Mouse (Mus musculus) lung, embryonic 15.5 days (tissue): Measurements from ENCODE around the gene Dgkg. TPM values are rescaled to one million over a fixed set of nuclear protein-coding genes. Genes with fewer than 3 reads are reported as not detected.

Experiments used
- ATAC-seq: fragments of 200-750 bp; cut with Nextera tagmentation; 2 replicates; pipeline ENCODE4 v1.8.0; 2017; ENCODE audit warnings: moderate number of reproducible peaks, borderline replicate concordance; ENCODE audit not compliant: low FRiP score, low TSS enrichment; ENCODE audit errors: extremely low read depth
- H3K27ac ChIP-seq: fragments of 300-500 bp; sonication (generic); 2 replicates; pipeline ENCODE4 v1.5.1; 2015; ENCODE audit warnings: moderate library complexity, mild to moderate bottlenecking, inconsistent platforms
- H3K27me3 ChIP-seq: fragments of 300-500 bp; sonication (generic); 2 replicates; pipeline ENCODE4 v1.6.1; 2015; ENCODE audit warnings: inconsistent platforms
- H3K36me3 ChIP-seq: fragments of 300-500 bp; sonication (generic); 2 replicates; pipeline ENCODE4 v1.6.1; 2015; ENCODE audit warnings: inconsistent platforms
- H3K4me1 ChIP-seq: fragments of 300-500 bp; sonication (generic); 2 replicates; pipeline ENCODE4 v1.6.1; 2015; ENCODE audit warnings: inconsistent platforms
- H3K4me2 ChIP-seq: fragments of 300-500 bp; sonication (generic); 2 replicates; pipeline ENCODE4 v1.6.1; 2015; ENCODE audit warnings: inconsistent platforms, mild to moderate bottlenecking, moderate library complexity
- H3K4me3 ChIP-seq: fragments of 300-500 bp; sonication (generic); 2 replicates; pipeline ENCODE4 v1.5.1; 2015; ENCODE audit warnings: mild to moderate bottlenecking, inconsistent platforms
- H3K9ac ChIP-seq: fragments of 300-500 bp; sonication (generic); 2 replicates; pipeline ENCODE4 v1.6.1; 2015; ENCODE audit warnings: inconsistent platforms
- H3K9me3 ChIP-seq: fragments of 300-500 bp; sonication (generic); 2 replicates; pipeline ENCODE4 v1.6.1; 2016; ENCODE audit warnings: inconsistent platforms
- WGBS: fragments of 180-500 bp; shearing (Covaris S2); methylation state at CpG from one replicate; pipeline ENCODE4 v1.1.7; 2015; 5-methylcytosine and 5-hydroxymethylcytosine counted together
- polyA plus RNA-seq: library from polyadenylated mRNA; unstranded; fragments of >200 nt; fragmentation: Nextera tagmentation; extraction: Ambion mirVana; gene quantifications from 2 replicates; pipeline ENCODE4 v1.2.1, GENCODE M21; 2015

Gene Dgkg
- polyA plus RNA-seq, 1 experiment from 2014 or later = 0.79 TPM

- H3K4me1 ChIP-seq = no peaks in the 10 kb centered on the region
- WGBS = 73% methylated on average over 4 of the region's 4 CpGs
Measured at GRCm38 (mm10) chr16:22642054-22642453, 15.0 kb downstream of the Dgkg start.

GRCm38 (mm10) chr16:22641588-22641987 lies 15.4 kb downstream of the Dgkg start:
- ATAC-seq = no peak
- no peak overlapping the region for H3K4me3 ChIP-seq
- 17% methylated on average over 9 of the region's 9 CpGs for WGBS
- no peak overlapping the region for H3K4me2 ChIP-seq
- no peak overlapping the region for H3K27ac ChIP-seq
- H3K27me3 ChIP-seq = peaks cover 3% of the 10 kb centered on the region; the same call in 1 of the 2 replicates
- no peaks in the 10 kb centered on the region for H3K4me1 ChIP-seq
- no peaks in the 10 kb centered on the region for H3K36me3 ChIP-seq
- no peaks in the 10 kb centered on the region for H3K9me3 ChIP-seq
- no peak overlapping the region for H3K9ac ChIP-seq

More at GRCm38 (mm10) chr16:22642054-22642453, 15.0 kb downstream of the Dgkg start:
- H3K9me3 ChIP-seq = no peaks in the 10 kb centered on the region
- H3K9ac ChIP-seq = no peak overlapping the region
- no peak overlapping the region for H3K4me2 ChIP-seq
- no peak overlapping the region for H3K27ac ChIP-seq
- H3K36me3 ChIP-seq = no peaks in the 10 kb centered on the region
- peaks cover 3% of the 10 kb centered on the region; the same call in 1 of the 2 replicates for H3K27me3 ChIP-seq
- no peak overlapping the region for H3K4me3 ChIP-seq
- no peak for ATAC-seq

GRCm38 (mm10) chr16:22637311-22637710 lies 19.7 kb downstream of the Dgkg start:
- Histone ChIP-seq H3K4me2 (no peak overlapping the region), H3K4me3 (no peak overlapping the region), H3K27me3 (peaks cover 3% of the 10 kb centered on the region; the same call in 1 of the 2 replicates), H3K36me3 (no peaks in the 10 kb centered on the region), H3K27ac (no peak overlapping the region), H3K4me1 (no peaks in the 10 kb centered on the region), H3K9me3 (no peaks in the 10 kb centered on the region), H3K9ac (no peak overlapping the region)
- 56% methylated on average over 3 of the region's 3 CpGs for WGBS
- no peak for ATAC-seq

DNA sequence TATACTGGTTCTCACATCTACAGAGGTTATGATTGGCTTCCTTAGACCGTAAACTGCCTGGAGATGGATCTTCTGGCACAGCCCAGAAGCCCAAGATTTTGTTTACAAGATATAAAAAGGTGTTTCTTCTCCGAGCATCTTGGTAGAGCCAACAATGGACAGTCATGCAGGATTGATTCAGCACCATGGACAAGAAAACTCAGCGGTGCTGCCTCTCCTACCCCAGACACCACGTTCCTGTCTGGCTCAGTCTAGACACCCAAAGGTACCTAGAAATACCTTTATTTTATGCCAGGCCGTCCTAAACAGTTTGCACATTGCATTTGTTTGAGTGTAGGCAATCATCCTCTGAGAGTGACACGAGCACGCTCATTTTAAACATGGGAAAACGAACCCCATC lies 21.3 kb downstream of the Dgkg start:
- no peak for ATAC-seq
- Histone ChIP-seq H3K27me3 (no peaks in the 10 kb centered on the region), H3K9ac (no peak overlapping the region), H3K4me3 (no peak overlapping the region), H3K27ac (no peak overlapping the region), H3K4me2 (no peak overlapping the region), H3K36me3 (no peaks in the 10 kb centered on the region), H3K9me3 (no peaks in the 10 kb centered on the region), H3K4me1 (no peaks in the 10 kb centered on the region)
- 52% methylated on average over 8 of the region's 8 CpGs for WGBS

GRCm38 (mm10) chr16:22633063-22633462 lies 24.0 kb downstream of the Dgkg start:
- Histone ChIP-seq H3K4me3 (no peak overlapping the region), H3K36me3 (no peaks in the 10 kb centered on the region), H3K27me3 (no peaks in the 10 kb centered on the region), H3K9me3 (no peaks in the 10 kb centered on the region), H3K4me2 (no peak overlapping the region), H3K9ac (no peak overlapping the region), H3K4me1 (no peaks in the 10 kb centered on the region), H3K27ac (no peak overlapping the region)
- 71% methylated on average over 4 of the region's 4 CpGs for WGBS
- ATAC-seq = no peak

- Histone ChIP-seq H3K36me3 (no peaks in the 10 kb centered on the region), H3K27ac (no peak overlapping the region), H3K9ac (no peak overlapping the region), H3K4me2 (no peak overlapping the region), H3K4me3 (no peak overlapping the region), H3K27me3 (no peaks in the 10 kb centered on the region; the same call in 1 of the 2 replicates), H3K4me1 (no peaks in the 10 kb centered on the region), H3K9me3 (no peaks in the 10 kb centered on the region)
- 74% methylated on average over 4 of the region's 4 CpGs for WGBS
- ATAC-seq = no peak
Measured at GRCm38 (mm10) chr16:22630351-22630750, 26.7 kb downstream of the Dgkg start.

GRCm38 (mm10) chr16:22629900-22630299 lies 27.1 kb downstream of the Dgkg start:
- 70% methylated on average over 4 of the region's 4 CpGs for WGBS
- H3K27me3 ChIP-seq = peaks cover 2% of the 10 kb centered on the region; the same call in 1 of the 2 replicates
- H3K4me1 ChIP-seq = no peaks in the 10 kb centered on the region
- H3K4me2 ChIP-seq = no peak overlapping the region
- no peaks in the 10 kb centered on the region for H3K36me3 ChIP-seq
- no peak overlapping the region for H3K9ac ChIP-seq
- no peak for ATAC-seq
- no peak overlapping the region for H3K4me3 ChIP-seq
- H3K27ac ChIP-seq = no peak overlapping the region
- no peaks in the 10 kb centered on the region for H3K9me3 ChIP-seq

DNA sequence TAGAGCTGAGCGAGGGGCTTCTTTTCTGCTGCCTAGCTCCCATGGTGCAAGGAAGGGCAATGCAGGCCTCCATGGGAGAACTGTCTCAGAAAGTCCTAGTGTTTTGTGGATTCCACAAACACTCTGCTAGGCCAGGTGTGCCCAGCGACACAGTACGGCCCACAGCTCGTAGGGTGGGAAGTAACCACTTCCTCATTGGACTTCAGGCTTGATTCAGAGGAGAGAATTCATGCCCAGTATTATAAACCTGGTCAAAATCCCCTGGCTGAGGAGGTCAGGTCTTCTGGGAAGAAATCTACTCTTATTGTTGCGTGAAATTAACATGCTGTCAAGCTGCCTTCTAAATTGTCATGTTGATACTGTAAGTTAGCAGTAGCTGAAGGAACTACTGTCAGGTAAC lies 31.0 kb downstream of the Dgkg start:
- WGBS = 85% methylated on average over 5 of the region's 5 CpGs
- Histone ChIP-seq H3K4me1 (no peaks in the 10 kb centered on the region), H3K4me3 (no peak overlapping the region), H3K36me3 (no peaks in the 10 kb centered on the region), H3K9ac (no peak overlapping the region), H3K27ac (no peak overlapping the region), H3K9me3 (no peaks in the 10 kb centered on the region), H3K27me3 (peaks cover 4% of the 10 kb centered on the region; the same call in 1 of the 2 replicates), H3K4me2 (no peak overlapping the region)
- ATAC-seq = no peak

- Histone ChIP-seq H3K4me2 (no peak overlapping the region), H3K4me1 (no peaks in the 10 kb centered on the region), H3K27ac (no peak overlapping the region), H3K36me3 (no peaks in the 10 kb centered on the region), H3K9ac (no peak overlapping the region), H3K27me3 (peaks cover 9% of the 10 kb centered on the region; the same call in 1 of the 2 replicates), H3K9me3 (no peaks in the 10 kb centered on the region), H3K4me3 (no peak overlapping the region)
- 71% methylated on average over 5 of the region's 5 CpGs for WGBS
- no peak for ATAC-seq
Measured at GRCm38 (mm10) chr16:22625412-22625811, 31.6 kb downstream of the Dgkg start.

GRCm38 (mm10) chr16:22622286-22622685 lies 34.7 kb downstream of the Dgkg start:
- H3K4me2 ChIP-seq = peak overlapping the region; percentile 32; the same call in 1 of the 2 replicates
- WGBS = 24% methylated on average over 9 of the region's 9 CpGs
- no peak for ATAC-seq
- H3K9ac ChIP-seq = no peak overlapping the region
- H3K27me3 ChIP-seq = peaks cover 23% of the 10 kb centered on the region
- H3K36me3 ChIP-seq = no peaks in the 10 kb centered on the region
- no peak overlapping the region for H3K4me3 ChIP-seq
- H3K9me3 ChIP-seq = no peaks in the 10 kb centered on the region
- no peaks in the 10 kb centered on the region for H3K4me1 ChIP-seq
- no peak overlapping the region for H3K27ac ChIP-seq

DNA sequence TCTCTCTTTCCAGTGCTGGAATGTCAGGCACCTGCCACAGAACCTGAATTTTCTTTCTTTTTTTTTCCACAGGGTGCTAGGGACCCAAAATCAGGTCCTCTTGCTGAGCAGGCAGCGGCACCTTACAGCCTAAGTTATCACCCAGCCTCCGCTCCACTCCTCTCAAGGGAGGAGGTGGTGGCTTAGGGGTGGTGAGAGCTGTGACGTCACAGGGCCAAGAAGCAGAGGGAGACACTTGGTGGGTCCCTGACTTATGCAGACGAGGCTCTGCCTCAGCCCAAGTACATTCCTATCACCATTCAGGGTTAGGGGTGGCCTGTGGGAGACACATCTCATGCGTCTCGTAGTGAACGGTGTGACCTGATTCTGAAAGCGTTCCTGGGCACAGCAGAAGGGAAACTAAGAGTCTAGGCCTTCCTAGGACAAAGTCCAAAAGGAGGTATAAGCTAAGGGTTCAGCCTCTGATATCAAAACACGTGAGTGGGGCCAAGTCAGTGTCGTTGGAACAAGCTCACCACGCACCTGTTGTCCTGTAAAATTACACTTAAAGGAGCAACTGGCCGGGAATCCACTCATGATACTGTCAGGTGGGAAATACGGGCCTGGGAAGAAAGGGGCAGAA lies 35.6 kb downstream of the Dgkg start:
- no peaks in the 10 kb centered on the region for H3K9me3 ChIP-seq
- no peaks in the 10 kb centered on the region for H3K36me3 ChIP-seq
- no peaks in the 10 kb centered on the region for H3K4me1 ChIP-seq
- no peak for ATAC-seq
- peaks cover 26% of the 10 kb centered on the region for H3K27me3 ChIP-seq
- no peak overlapping the region for H3K27ac ChIP-seq
- WGBS = 74% methylated on average over 13 of the region's 13 CpGs
- no peak overlapping the region for H3K4me2 ChIP-seq
- H3K9ac ChIP-seq = no peak overlapping the region
- H3K4me3 ChIP-seq = no peak overlapping the region

- WGBS = 59% methylated on average over 8 of the region's 8 CpGs
- H3K9ac ChIP-seq = no peak overlapping the region
- H3K4me3 ChIP-seq = no peak overlapping the region
- no peaks in the 10 kb centered on the region for H3K4me1 ChIP-seq
- peaks cover 31% of the 10 kb centered on the region for H3K27me3 ChIP-seq
- H3K4me2 ChIP-seq = no peak overlapping the region
- ATAC-seq = no peak
- H3K36me3 ChIP-seq = no peaks in the 10 kb centered on the region
- no peaks in the 10 kb centered on the region for H3K9me3 ChIP-seq
- H3K27ac ChIP-seq = no peak overlapping the region
Measured at GRCm38 (mm10) chr16:22618424-22619056, 38.5 kb downstream of the Dgkg start.
